In genomic region chr4:44976921-44977710, GRCm38 (mm10) we compare ENCODE assay signal across 27 mouse cellular contexts. TPM values are rescaled to one million over a fixed set of nuclear protein-coding genes. Genes with fewer than 3 reads are reported as not detected.
A peak's percentile ranks its signal among the peaks of the same experiment; 100 is the strongest.
DNase-seq lines count a peak whose midpoint lies in the region; ATAC-seq and TF ChIP-seq lines count a peak whose summit lies in the region.
"Had no signal": no experiment of that assay in that cellular context is flagged by ENCODE, and none has a peak within 500 bp of the region (broad histone marks: within the 10 kb centered on the region; RNA-seq: fewer than 3 reads in every experiment).

No protein-coding gene starts in this region.

- no peak overlapping the region for H3K4me3 ChIP-seq in intestine, postnatal 0 days (ENCODE audit: low read depth, low read length)
- no peak overlapping the region for H3K4me3 ChIP-seq in intestine, embryonic 15.5 days (replicated peaks)
- H3K4me3 ChIP-seq in liver, postnatal 0 days (ENCODE audit: low read depth, low read length): no peak overlapping the region
- no peak overlapping the region for H3K4me3 ChIP-seq in liver, embryonic 12.5 days
- H3K4me3 ChIP-seq: embryonic facial prominence, embryonic 12.5 days; erythroblast, embryonic 14.5 days; forebrain, embryonic 13.5 days; hindbrain, embryonic 10.5 days; liver, embryonic 15.5 days; midbrain, embryonic 12.5 days had no signal

- TF ChIP-seq CTCF in intestine, postnatal 0 days (IDR thresholded peaks at IDR 0.05; ENCODE audit: low read depth): peak; percentile 23; the same call in 1 of the 2 replicates
- TF ChIP-seq CTCF in liver, postnatal 0 days (IDR thresholded peaks at IDR 0.05; ENCODE audit: low read depth): peak; percentile 35

- no peak overlapping the region for H3K27ac ChIP-seq in intestine, postnatal 0 days (ENCODE audit: low read depth, low read length)
- H3K27ac ChIP-seq in intestine, embryonic 15.5 days: no peak overlapping the region
- peak overlapping the region; percentile 97 for H3K27ac ChIP-seq in liver, postnatal 0 days (ENCODE audit: low read depth)
- no peak overlapping the region for H3K27ac ChIP-seq in liver, embryonic 12.5 days
- H3K27ac ChIP-seq: embryonic facial prominence, embryonic 12.5 days; forebrain, embryonic 13.5 days; hindbrain, embryonic 10.5 days; hindbrain, postnatal 0 days; midbrain, embryonic 12.5 days; stomach, postnatal 0 days had no signal

- H3K9me3 ChIP-seq in intestine, postnatal 0 days (ENCODE audit: control insufficient read depth): no peaks in the 10 kb centered on the region
- H3K9me3 ChIP-seq in intestine, embryonic 15.5 days: no peaks in the 10 kb centered on the region
- H3K9me3 ChIP-seq in liver, postnatal 0 days (ENCODE audit: low read length): no peaks in the 10 kb centered on the region
- H3K9me3 ChIP-seq in liver, embryonic 12.5 days (replicated peaks): peaks cover 3% of the 10 kb centered on the region; the same call in 1 of the 2 replicates
- H3K9me3 ChIP-seq: embryonic facial prominence, embryonic 12.5 days; forebrain, embryonic 13.5 days; hindbrain, embryonic 10.5 days; liver, embryonic 15.5 days; midbrain, embryonic 12.5 days had no signal

- DNase-seq in liver, postnatal 0 days: no peak
- peak; percentile 56 for DNase-seq in ES-CJ7 (ENCODE audit: low read depth, low spot score)
- DNase-seq in retina, embryonic 14.5 days (ENCODE audit: low spot score): no peak
- no peak for DNase-seq in lung, adult 18-20 months
- DNase-seq: adrenal gland, postnatal 36 days; B cell, adult 2 months; cerebellum, adult 11-12 months; cerebellum, postnatal 10 days; gastrocnemius, postnatal 10 days; heart, adult 11 months; kidney, adult 11 months; kidney, postnatal 14 days; layer of hippocampus, postnatal 36 days; lung, postnatal 10 days had no signal

- H3K4me1 ChIP-seq in intestine, postnatal 0 days (replicated peaks; ENCODE audit: control insufficient read depth, insufficient read depth, low read length): peaks cover 5% of the 10 kb centered on the region; the same call in 1 of the 2 replicates
- H3K4me1 ChIP-seq in intestine, embryonic 15.5 days (replicated peaks): peaks cover 12% of the 10 kb centered on the region; the same call in 1 of the 2 replicates
- peaks cover 26% of the 10 kb centered on the region for H3K4me1 ChIP-seq in liver, postnatal 0 days (ENCODE audit: insufficient read depth)
- peaks cover 36% of the 10 kb centered on the region for H3K4me1 ChIP-seq in liver, embryonic 12.5 days

- no peaks in the 10 kb centered on the region for H3K36me3 ChIP-seq in intestine, postnatal 0 days (ENCODE audit: control insufficient read depth, insufficient read depth)
- H3K36me3 ChIP-seq in intestine, embryonic 15.5 days: no peaks in the 10 kb centered on the region
- H3K36me3 ChIP-seq in liver, postnatal 0 days (replicated peaks; ENCODE audit: insufficient read depth, low read length): no peaks in the 10 kb centered on the region
- H3K36me3 ChIP-seq in liver, embryonic 12.5 days: no peaks in the 10 kb centered on the region
- H3K36me3 ChIP-seq: embryonic facial prominence, embryonic 12.5 days; hindbrain, embryonic 10.5 days; liver, embryonic 15.5 days; midbrain, embryonic 12.5 days had no signal

- 85% methylated on average over 10 of the region's 10 CpGs for WGBS in intestine, postnatal 0 days
- 87% methylated on average over 10 of the region's 10 CpGs for WGBS in intestine, embryonic 15.5 days
- WGBS in liver, postnatal 0 days (ENCODE audit: insufficient replicate concordance): 76% methylated on average over 10 of the region's 10 CpGs
- 78% methylated on average over 10 of the region's 10 CpGs for WGBS in liver, embryonic 12.5 days (ENCODE audit: insufficient replicate concordance)

- no peak for ATAC-seq in intestine, postnatal 0 days
- ATAC-seq in intestine, embryonic 15.5 days: no peak
- ATAC-seq in liver, postnatal 0 days: no peak
- ATAC-seq in liver, embryonic 12.5 days: no peak
- ATAC-seq: forebrain, embryonic 13.5 days; hindbrain, postnatal 0 days had no signal

- H3K9ac ChIP-seq in intestine, postnatal 0 days (ENCODE audit: low read depth, low read length): no peak overlapping the region
- H3K9ac ChIP-seq in intestine, embryonic 15.5 days: no peak overlapping the region
- no peak overlapping the region for H3K9ac ChIP-seq in liver, postnatal 0 days (replicated peaks)
- no peak overlapping the region for H3K9ac ChIP-seq in liver, embryonic 12.5 days
- H3K9ac ChIP-seq: embryonic facial prominence, embryonic 12.5 days; forebrain, embryonic 13.5 days; liver, embryonic 15.5 days; midbrain, embryonic 12.5 days had no signal

- H3K27me3 ChIP-seq in intestine, postnatal 0 days (replicated peaks; ENCODE audit: control insufficient read depth, insufficient read depth, low read length): no peaks in the 10 kb centered on the region
- H3K27me3 ChIP-seq in intestine, embryonic 15.5 days (replicated peaks): no peaks in the 10 kb centered on the region
- no peaks in the 10 kb centered on the region for H3K27me3 ChIP-seq in liver, postnatal 0 days (ENCODE audit: insufficient read depth, low read length)
- H3K27me3 ChIP-seq in liver, embryonic 12.5 days (replicated peaks): no peaks in the 10 kb centered on the region
- H3K27me3 ChIP-seq: CH12.LX; embryonic facial prominence, embryonic 12.5 days; forebrain, embryonic 13.5 days; liver, embryonic 15.5 days; midbrain, embryonic 12.5 days had no signal

- no peak for TF ChIP-seq EP300 in liver, postnatal 0 days (IDR thresholded peaks at IDR 0.05; ENCODE audit: low read depth)

- H3K4me2 ChIP-seq in intestine, postnatal 0 days (replicated peaks; ENCODE audit: low read depth): no peak overlapping the region
- no peak overlapping the region for H3K4me2 ChIP-seq in intestine, embryonic 15.5 days (replicated peaks)
- H3K4me2 ChIP-seq in liver, postnatal 0 days (ENCODE audit: low read depth, low read length): no peak overlapping the region
- H3K4me2 ChIP-seq in liver, embryonic 12.5 days: no peak overlapping the region
- H3K4me2 ChIP-seq: embryonic facial prominence, embryonic 12.5 days; forebrain, embryonic 13.5 days; heart, embryonic 11.5 days; liver, embryonic 15.5 days; midbrain, embryonic 12.5 days had no signal

RNA-seq across cellular contexts. Expression of gene Grhpr, which starts 4.1 kb away (rescaled TPM):
- polyA plus RNA-seq in intestine, postnatal 0 days (2015; fragmentation: Nextera tagmentation; extraction: Ambion mirVana): 121 and 133 TPM in 2 replicates
- 102 and 112 TPM in 2 replicates for polyA plus RNA-seq in intestine, embryonic 15.5 days (2015; fragmentation: Nextera tagmentation; extraction: Ambion mirVana)
- polyA plus RNA-seq in liver, postnatal 0 days (2015; fragmentation: Nextera tagmentation; extraction: Ambion mirVana): 448 and 458 TPM in 2 replicates
- polyA plus RNA-seq in liver, embryonic 12.5 days (2016; fragmentation: Nextera tagmentation; extraction: Ambion mirVana): 94.2 and 98.6 TPM in 2 replicates

RNA-seq across cellular contexts. Expression of gene Zbtb5, which starts 35.1 kb away (rescaled TPM):
- polyA plus RNA-seq in intestine, postnatal 0 days (2015; fragmentation: Nextera tagmentation; extraction: Ambion mirVana): 8.5 TPM in 2 replicates
- polyA plus RNA-seq in intestine, embryonic 15.5 days (2015; fragmentation: Nextera tagmentation; extraction: Ambion mirVana): 15.8 and 16.5 TPM in 2 replicates
- 5.4 and 6.5 TPM in 2 replicates for polyA plus RNA-seq in liver, postnatal 0 days (2015; fragmentation: Nextera tagmentation; extraction: Ambion mirVana)
- polyA plus RNA-seq in liver, embryonic 12.5 days (2016; fragmentation: Nextera tagmentation; extraction: Ambion mirVana): 8.3 TPM in 2 replicates

RNA-seq across cellular contexts. Expression of gene Polr1e, which starts 41.3 kb away (rescaled TPM):
- polyA plus RNA-seq in intestine, postnatal 0 days (2015; fragmentation: Nextera tagmentation; extraction: Ambion mirVana): 11.4 and 13.7 TPM in 2 replicates
- polyA plus RNA-seq in intestine, embryonic 15.5 days (2015; fragmentation: Nextera tagmentation; extraction: Ambion mirVana): 34.8 and 35.9 TPM in 2 replicates
- polyA plus RNA-seq in liver, postnatal 0 days (2015; fragmentation: Nextera tagmentation; extraction: Ambion mirVana): 8.7 and 11.0 TPM in 2 replicates
- polyA plus RNA-seq in liver, embryonic 12.5 days (2016; fragmentation: Nextera tagmentation; extraction: Ambion mirVana): 40.7 and 44.9 TPM in 2 replicates
